Mouse (Mus musculus) cerebellum, postnatal 4 days (tissue): ENCODE results near the gene Apoc4.

Source experiments
- DNase-seq, 2 experiments: peaks; one replicate each; pipeline ENCODE4 v3.0.0; 2022; ENCODE audit warnings: low spot score in 2 of 2, mixed read lengths in 1 of 2

The Apoc4 gene

DNA sequence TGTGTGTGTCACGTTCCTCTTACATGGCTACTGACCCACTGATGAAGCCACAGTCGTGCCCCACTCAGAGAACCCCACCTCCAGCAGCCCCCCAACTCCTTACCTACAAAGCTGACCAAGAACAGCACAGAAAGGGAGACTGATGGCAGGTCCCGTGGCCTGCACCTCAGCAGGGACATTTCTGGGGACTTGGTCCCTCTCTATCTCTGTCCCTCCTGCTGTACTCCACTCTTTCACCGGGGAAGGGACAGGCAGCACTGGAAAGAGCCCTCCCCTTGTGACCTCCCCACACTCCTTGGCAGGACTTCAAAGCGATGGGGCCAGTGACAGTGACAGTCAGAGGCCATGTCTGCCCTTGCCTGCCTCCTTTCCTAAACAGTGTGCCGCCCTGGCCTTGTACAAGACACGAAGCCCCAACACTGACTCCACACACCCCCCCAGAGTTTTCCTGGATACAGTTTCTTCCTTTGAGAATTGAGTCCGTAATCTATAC is at the start of gene Apoc4, which contains the start of gene Gm44805:
Gene Apoc4, minus strand, starts transcription at position 278 of the 493 bp plus-strand sequence.
Gene Gm44805, minus strand, starts transcription at position 222 of the 493 bp plus-strand sequence.
- DNase-seq: no peak

DNA sequence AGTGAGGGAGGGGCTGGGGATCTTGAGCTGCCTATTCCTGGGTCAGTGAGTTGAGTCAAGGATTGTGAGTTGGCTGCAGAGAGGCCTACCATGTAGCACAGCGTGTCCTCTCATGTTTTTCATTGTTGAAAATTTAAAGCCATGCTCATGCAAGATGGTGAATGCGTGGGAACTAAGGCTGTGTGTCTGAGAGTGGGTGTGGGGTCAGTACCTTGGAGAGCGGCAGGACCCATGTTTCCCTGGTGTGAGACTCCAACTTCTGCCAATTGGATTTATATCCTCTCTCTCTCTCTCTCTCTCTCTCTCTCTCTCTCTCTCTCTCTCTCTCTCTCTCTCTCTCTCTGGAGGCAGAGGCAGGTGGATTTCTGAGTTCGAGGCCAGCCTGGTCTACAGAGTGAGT is 45.3 kb upstream of the Apoc4 start:
- no peak for DNase-seq

DNA sequence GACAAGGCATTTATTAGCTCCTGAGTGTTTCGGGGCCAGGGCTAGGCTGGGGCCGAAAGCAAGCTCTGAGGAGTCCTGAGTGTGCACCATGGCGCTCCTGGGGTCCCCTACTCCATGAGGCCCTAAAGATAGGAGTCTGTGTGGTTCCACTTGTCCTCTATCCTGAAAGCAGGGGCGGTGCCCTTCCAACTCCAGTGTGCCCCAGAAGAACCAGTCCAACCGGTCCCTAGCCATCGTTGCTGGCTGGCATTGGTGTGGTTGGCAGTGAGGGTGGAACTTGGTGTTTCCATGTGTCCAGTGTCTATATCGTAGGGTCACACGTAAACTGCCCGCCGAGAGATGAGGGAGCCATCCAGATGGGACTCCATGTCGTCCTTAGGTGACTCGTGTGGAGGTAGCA is 42.9 kb upstream of the Apoc4 start:
- no peak for DNase-seq

DNA sequence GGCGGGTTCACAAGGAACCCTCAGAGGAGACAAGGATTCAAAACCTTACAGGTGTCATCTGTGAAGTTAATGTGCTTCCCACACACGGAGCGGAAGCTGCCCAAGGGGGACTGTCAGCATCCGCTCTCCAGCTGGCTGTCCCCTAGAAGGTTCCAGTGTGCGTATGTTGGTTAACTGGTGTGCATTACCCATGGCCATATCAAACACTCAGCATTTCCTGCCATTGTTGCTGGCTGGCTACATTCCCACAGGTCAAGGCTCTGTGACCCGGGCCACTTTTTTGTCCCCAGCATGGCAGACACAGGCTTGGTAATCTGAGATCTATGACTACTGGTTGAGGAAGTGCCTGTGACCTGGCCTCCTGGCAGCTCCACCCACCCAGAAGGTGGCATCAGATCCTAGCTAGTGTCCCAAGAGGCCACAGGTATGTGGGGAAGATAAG is 41.5 kb upstream of the Apoc4 start:
- DNase-seq: no peak

DNA sequence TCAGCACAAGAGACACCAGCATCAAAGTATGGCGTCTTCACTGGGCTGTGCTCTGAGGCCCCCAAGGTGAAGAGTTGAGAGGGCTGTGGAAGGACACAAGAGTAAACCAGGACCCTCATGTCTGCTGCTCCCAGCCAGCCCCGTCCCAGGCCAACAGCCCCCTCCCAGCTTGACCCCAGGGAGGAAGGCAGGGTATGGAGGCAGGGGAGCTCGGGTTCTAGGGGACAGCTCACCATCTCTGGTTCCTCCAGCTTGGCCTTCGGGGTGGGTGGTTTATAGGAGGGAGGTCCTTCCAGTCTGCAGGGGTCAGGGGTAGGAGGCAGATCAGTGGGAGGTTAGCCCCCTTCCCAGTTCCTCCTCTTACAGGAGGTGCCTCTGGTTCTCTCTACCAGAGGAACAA is 37.9 kb upstream of the Apoc4 start:
- DNase-seq: no peak

DNA sequence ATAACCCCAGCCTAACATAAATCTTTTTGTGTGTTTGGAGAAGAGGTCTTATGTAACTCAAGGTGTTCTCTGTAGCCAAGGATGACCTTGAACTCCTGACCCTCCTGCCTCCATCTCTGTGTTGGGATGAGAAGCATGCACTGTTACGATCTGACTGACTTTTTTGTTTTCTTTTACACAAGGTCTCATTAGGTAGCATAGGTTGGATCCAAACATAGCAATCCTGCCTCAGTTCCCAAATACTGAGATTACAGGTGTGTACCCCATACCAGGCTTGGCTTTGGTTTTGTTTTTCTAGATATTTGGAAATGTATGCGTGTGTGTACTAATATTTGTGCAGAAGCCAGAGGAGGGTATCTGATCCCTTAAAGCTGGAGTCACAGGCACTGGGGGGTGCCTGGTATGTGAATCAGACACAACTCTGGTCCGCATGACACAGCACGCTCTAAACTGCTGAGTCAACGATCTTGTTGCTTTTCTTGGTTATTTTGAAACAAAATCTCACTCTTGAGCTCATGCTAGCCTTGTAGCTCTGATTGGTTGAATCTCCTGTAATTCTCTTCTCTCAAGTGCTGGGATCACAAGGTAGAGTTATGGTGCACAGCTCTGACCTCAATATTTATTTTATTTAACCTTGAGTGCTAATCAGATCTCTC is 37.1 kb upstream of the Apoc4 start:
- DNase-seq: no peak

DNA sequence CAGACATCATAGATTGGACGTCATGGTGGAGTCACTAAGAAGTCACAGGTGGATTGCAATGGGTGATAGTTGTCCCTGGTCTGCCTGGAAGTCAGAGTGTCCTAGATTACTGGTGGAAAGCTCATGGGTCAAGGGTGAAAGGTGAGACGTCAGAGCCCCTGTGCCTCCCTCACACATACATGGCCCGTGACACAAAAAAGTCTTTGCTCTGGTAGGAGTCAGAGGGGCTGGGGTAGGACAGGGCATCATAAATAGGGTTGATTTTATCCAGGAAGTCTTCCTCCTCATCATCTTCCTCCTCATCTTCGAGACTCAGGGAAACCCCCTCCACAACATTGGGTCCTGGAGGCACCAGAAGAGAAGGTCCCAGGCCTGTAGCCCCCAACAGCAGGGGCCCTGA is 36.1 kb upstream of the Apoc4 start:
- no peak for DNase-seq

DNA sequence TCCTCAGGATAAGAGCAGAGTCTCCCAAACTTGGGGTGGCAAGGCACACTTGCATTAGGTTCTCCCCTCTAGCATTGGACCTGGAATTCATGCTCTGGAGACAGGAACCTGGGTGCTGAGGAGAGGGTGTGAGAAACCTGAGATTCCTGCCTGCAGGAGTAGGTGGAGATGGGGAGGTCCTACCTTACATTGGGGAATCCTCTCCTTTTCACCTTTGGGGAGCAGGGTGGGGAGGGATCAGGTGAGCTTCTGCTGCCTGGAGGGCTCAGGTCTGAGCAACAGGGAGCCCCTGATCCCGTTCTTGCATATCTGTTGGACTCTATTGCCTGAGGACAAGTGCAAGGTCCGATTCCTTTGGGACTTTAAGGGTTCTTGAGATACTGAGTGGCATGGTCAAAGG is 35.5 kb upstream of the Apoc4 start:
- no peak for DNase-seq

DNA sequence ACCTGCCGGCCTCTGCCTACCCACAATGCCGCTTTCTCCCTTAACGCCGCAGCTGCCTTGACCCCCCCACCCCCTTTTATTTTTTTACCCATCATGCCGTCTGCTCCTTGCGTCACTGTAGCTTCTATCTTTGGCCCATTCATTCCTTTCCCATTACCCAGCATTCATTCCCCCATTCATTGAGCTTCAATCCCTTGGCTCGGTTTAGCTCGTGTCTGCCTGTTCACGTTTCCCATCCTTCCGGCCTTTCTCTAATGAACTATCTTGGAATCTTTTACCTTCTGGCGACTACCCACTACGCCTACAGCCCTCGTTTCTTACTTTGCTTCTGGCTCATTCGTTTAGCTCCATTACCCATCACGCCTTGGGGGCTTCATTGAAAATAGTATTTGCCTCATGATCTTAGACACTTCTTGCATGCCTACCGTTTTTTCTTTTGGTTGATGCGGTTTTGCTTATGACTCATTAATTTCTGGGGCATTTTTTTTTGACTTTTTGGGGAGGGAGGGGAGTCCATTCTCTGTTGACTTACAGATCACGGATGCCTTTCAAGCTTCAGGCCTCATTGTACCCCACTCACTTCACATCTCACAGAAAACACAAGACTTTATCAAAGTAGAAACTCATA is 34.9 kb upstream of the Apoc4 start:
- no peak for DNase-seq

DNA sequence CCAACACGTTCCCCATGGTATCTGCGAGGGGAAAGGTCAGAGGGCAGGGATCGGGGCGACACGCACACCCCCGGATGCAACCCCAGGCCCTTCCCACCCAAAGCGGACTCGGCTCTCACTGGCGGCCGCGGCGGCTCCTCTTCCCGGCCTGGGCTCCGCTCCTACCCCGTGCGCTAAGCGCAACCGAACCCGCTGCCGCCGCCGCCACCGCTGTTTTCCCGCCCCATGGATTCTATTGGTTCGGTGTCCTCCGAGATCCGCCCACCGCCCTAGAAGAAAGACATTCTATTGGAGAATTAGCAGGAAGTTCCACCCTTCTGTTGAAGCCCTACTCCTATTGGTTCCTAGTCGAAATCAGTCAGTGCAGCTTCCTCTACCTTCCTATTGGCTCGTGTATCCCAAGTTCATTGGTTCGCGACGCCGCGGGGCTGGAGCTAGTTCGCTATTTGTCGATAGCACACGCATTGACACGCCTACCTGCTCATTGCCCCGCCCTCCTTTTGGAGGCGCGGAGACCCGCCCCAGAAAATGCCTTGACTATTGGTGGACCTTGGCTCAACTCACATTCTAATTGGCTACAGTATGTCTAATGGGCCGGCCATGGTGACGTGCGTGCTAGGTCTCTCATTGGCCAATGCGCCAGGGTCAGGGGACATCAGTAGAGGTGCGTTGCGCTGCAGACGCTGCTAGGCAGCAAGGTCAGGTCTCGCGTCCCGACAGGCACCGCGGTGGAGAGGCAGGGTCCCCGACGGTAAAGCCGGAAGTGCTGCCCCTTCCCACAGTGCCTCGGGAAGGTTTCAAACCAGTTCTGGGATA is 34.2 kb upstream of the Apoc4 start, which contains the start of gene Tomm40:
Gene Tomm40, minus strand, starts transcription at position 200 of the 816 bp plus-strand sequence.
- DNase-seq: peak; percentile 86 to 96

DNA sequence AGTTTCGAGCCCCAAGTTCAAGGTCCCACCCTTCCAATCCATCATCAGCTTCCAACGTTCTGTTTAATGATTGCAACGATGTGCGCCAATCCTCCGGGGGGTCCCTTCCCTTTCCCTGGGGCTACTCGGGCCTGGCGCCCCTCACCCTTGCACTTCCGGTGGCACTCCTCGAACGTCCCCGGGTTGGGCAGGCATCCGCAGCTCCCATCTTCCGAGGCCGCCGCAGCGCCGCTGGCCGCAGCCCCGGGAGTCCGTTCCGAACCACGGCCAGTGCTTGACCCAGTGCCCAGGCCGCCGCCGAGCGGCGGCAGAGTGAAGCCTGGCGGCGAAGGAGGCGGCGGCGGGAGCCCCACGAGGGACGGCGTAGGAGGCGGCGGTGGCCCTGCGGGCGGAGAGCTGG is 33.6 kb upstream of the Apoc4 start:
- no peak for DNase-seq

DNA sequence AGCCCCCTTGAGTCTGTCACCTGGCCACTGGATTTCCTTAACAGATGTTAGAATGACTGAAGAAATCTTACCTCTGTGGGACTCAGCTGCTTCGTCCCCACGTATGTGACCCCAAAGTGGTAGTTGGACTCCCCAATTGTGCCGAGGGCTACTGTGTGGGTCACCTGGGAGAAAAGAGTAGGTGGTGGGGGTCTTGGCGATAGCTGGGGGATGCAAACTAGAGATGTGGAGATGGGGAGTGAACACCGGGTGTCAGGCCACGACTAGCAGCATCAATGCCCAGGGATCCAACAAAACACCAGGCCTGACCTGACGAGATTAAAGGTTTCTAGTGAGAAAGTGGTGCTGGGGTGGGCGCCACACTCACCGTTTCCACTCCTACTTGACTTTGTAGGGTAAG is 32.3 kb upstream of the Apoc4 start:
- no peak for DNase-seq

DNA sequence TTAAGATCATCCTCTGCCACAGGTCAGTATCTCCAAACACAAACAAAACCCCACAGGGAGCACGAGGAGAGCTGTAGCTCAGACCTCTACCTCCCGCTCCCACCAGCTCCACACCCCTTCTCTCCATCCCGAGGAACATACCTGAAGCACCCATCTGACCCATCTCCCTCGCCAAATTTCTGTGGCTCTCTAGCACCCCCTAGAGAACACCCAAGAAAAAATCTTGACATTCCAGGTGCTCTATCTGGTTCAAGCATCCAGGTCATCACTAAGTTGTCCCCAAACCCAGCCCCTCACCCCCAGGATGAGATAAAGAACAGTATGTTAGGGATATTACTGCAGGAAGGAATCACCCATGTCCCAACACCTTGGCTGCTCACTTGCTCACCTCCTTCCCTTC is 31.9 kb upstream of the Apoc4 start:
- DNase-seq: no peak

DNA sequence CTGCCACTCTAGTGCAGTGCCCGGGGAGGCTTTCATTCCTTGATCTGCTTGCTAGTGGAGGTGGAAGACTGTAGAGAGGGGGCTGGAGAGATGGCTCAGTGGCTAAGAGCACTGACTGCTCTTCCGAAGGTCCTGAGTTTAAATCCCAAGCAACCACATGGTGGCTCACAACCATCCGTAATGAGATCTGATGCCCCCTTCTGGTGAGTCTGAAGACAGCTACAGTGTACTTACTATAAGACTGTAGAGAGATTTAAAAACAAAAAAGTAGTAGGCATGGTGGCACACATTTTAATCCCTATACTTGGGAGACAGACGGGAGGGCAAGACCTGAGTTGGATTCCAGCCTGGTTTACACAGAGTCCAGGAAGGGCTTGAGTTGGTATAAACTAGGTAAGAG is 31.1 kb upstream of the Apoc4 start:
- DNase-seq: no peak

DNA sequence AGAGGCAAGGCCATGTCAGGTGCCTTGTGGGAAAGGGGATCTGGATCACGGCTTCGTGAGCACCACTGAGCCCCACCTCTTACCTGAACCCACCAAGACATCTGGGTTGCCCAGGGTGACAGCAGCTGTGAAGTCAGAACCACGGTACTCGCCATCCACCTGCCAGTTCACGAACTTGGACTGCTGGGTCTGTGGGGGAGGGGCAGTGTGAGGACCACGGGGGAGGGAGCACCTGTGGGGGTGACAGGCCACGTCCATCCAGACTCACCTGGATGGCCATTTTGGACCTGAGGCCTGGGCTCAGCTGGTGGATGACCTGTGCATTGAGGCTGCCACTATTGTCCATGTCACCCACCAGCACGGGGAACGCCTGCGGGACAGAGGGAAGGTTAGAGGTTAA is 29.4 kb upstream of the Apoc4 start:
- DNase-seq: no peak

DNA sequence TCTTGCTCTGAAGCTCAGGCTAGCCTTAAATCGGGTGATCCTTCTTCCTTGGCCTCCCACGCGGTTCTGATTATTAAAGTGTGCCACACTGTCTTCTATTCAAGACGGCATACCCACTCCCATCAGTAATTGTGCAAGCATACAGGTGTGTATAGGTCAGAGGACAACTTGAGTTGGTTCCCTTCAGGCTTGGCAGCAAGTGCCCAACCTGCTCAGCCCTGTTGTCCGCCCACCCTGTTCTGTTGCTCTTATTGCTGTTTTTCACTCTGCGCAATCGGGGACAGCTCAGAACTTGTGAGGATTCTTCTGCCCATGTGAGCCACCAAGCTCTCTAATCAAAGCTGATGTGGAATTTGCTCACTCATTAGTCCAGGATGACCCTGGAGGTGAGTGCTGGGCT is 24.0 kb upstream of the Apoc4 start:
- no peak for DNase-seq

DNA sequence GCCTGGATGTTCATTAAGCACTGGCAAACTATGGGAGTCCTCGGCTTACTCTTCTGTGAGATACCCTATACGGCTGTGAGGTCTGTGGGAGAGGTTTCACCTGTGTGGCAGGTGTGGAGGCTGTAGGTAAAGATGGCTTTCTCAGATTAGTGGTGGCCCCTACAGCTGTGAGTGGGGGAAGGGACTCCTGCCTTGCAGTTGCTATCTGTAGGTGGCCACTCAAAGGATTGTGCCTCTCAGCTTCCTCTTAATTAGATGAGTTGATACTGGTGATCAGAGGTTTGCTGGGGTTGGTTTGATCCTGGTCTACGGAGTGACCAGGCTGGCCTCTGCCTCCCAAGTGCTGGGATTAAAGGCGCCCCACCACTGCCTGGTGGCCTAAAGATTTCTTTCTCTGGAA is 23.2 kb upstream of the Apoc4 start:
- DNase-seq: no peak

DNA sequence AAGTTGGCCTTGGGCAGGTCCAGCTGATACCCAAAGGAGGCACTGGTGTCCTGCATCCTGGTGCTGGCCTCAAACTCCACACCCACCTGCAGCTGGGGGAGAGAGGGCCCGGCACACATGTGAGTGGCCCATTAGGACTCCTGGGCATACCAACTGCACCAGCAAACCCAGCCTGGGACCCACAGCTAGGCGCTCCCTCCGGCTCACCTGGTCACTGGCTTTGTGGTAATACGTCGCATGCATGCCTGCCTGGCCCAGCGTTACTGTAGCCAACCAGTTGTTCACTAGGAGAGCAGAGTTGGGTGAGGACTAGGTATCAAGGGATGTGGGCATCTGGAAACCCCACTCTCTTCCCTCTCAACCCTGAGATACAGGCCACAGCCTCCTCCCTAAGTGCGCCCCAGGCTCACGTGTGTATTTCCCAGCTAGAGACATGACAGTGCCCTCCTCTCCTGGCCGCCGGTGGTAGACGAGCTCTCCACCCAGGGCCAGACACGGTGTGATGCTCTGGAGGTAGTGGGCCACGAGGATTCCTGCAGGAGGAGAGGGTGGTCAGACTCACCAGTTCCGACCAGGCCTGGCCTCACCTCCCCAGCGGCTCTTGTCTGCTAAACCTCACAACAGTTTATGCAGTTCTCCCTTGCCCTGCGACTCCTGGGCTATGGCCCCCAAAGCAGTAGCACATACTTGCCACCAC is 21.7 kb upstream of the Apoc4 start:
- no peak for DNase-seq

DNA sequence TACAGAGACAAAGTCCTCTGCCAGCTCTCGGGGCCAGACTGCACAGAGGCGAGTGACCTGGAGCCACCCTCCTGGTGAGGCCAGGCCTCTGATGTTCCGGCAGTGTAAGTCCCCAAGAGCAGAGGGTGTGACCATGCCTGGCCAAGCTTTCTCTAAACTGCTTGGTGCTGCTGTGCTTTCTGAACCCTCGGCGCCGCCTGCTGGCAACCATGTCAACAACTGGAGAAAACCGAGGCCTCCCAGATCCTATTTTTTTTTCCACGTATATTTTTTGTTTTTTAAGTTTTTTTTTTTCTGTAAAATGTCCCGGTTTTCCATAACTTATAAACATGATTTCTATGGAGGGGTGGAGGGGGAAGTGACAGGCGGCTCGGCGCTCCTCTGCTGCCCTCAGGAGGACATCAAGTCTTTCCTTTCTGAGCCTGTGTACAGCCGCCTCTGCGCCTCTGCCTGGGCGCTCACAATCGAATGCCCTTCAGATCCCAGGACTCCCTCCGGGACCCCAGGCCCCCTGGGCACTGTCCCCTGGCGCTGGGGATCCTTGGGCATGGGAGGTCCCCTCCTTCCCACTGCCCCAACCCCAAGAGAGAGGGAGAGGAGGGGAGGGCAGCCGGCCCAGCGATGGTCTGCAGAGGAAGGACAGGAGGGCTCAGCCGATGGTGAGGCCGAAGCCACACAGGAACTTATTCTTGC is 19.9 kb upstream of the Apoc4 start:
- peak in 1 of 2 experiments; percentile 58 for DNase-seq

DNA sequence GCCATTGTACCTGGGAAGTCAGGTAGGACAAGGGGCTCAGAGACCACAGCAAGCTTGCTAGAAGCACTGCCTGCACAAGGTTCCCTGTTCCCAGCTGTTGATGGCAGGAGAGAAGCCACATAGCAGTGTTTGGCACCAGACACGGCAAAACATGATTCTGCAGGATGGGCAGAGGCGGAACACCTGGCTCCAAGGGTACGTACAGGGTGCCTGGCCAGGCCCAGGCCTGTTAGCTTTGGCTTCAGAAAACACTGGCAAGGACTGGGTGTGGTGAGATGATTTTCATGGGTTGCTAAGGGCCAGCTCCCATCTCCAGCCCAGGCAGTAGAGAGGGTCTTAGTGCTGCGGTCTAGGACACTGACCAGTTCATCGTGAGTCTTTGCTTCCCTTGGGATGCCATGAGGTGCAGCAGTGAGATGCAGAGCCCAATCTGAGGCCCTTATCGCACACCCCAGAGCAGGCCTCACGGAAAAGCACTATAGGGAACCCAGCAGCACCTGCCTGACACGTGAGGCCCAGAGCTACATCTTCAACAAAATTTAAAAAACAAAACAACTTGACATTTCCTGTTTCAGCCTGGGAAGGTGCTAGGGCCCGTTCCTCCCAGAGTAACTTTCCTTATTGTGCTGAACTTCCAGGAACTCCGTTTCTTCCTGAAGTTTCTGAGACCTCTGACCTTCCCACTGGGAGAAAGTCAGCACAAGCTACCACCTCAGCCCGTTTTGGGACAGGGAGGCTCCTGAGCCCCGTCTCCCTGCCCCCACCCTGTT is 19.2 kb upstream of the Apoc4 start:
- no peak for DNase-seq

DNA sequence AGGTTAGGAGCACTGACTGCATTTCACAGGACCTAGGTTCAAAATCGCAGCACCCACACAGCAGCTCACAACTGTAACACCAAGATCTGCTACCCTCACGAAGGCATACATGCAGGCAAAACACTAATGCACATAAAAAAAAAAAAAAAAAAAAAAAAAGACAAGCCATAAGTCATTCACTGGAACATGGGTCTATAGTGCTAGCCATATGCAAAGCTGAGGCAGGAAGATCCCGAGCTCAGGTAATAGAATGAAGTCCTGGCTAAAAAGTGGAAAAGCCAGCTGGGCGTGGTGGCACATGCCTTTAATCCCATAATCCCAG is 18.5 kb upstream of the Apoc4 start:
- DNase-seq: no peak
